ENCODE assay signal across 8 mouse cellular contexts in the genomic region with DNA sequence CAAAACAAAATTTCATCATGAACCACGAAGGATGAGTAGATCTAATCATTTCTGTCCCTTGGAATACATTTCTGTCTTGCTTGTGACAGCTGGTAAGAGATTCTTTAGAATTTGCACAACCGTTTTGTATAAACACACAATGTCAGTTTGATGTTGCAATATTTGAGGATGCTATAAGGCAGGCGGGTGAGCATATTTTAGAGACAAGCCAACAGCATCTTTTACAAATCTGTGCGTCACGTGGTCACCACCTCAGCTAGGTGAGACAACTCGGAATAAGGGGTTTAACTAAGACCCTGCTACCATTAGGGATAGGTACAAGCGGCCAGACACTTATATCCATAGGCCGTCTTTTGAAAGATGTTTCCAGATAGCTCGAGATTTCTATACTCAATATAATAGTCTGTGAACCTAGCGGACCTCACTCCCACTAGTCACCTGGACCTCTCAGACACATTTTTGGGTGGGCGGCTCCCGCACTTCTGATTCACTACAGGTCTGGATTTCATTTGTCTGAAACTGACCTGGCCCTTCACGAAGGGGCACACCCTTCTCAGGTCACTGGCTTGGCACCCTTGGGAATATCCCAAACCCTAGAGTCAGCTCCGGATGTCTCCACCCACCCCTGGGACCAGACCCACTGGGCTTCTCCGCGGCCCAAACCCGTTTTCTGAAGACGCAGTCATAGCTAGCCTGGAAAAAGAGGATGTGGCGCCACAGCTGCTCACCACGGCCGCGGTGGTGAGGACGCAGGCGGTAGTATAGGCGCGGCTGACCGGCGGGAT. TPM values are rescaled to one million over a fixed set of nuclear protein-coding genes. Genes with fewer than 3 reads are reported as not detected.
DNase-seq lines count a peak whose midpoint lies in the region; ATAC-seq and TF ChIP-seq lines count a peak whose summit lies in the region.

No protein-coding gene starts in this region.

- H3K4me2 ChIP-seq in limb, embryonic 14.5 days (replicated peaks; ENCODE audit: low read depth, low read length, severe bottlenecking), result peak overlapping the region; percentile 82

- peak overlapping the region; percentile 95 for H3K4me3 ChIP-seq in heart, embryonic 10.5 days
- H3K4me3 ChIP-seq in thymus, adult 2 months (ENCODE audit: control insufficient read depth, insufficient read depth, low read length), result peak overlapping the region; percentile 82
- H3K4me3 ChIP-seq in limb, embryonic 14.5 days (replicated peaks; ENCODE audit: low read length), result peak overlapping the region; percentile 91

- peaks cover 21% of the 10 kb centered on the region for H3K36me3 ChIP-seq in heart, embryonic 10.5 days
- H3K36me3 ChIP-seq in thymus, adult 2 months (ENCODE audit: control insufficient read depth, insufficient read depth, low read length), result no peaks in the 10 kb centered on the region
- peaks cover 22% of the 10 kb centered on the region for H3K36me3 ChIP-seq in limb, embryonic 14.5 days (ENCODE audit: control insufficient read depth, insufficient read depth, low read length)

- ATAC-seq in limb, embryonic 14.5 days (ENCODE audit: low FRiP score, low read depth), result peak; percentile 7

- DNase-seq in heart, embryonic 10.5 days (ENCODE audit: low spot score), result no peak
- DNase-seq in heart, adult 8-10 months (ENCODE audit: low spot score), result no peak
- no peak for DNase-seq in thymus, adult 2 months
- no peak for DNase-seq in thymus, postnatal 36 days
- DNase-seq in limb, embryonic 14.5 days (ENCODE audit: low spot score), result peak; percentile 3
- DNase-seq in adrenal gland, postnatal 36 days, result no peak
- DNase-seq in right cerebral cortex, postnatal 14 days, result no peak
- no peak for DNase-seq in urinary bladder, postnatal 36 days (ENCODE audit: low spot score in 2 of 2)

- H3K27me3 ChIP-seq in heart, embryonic 10.5 days (ENCODE audit: insufficient read depth, poor library complexity, severe bottlenecking), result no peaks in the 10 kb centered on the region
- H3K27me3 ChIP-seq in thymus, adult 2 months (ENCODE audit: control insufficient read depth, insufficient read depth, low read length), result no peaks in the 10 kb centered on the region
- H3K27me3 ChIP-seq in limb, embryonic 14.5 days (ENCODE audit: control insufficient read depth, insufficient read depth, low read length), result no peaks in the 10 kb centered on the region

- no peak for TF ChIP-seq CTCF in thymus, adult 2 months (IDR thresholded peaks at IDR 0.05; ENCODE audit: borderline replicate concordance, control insufficient read depth, extremely low read depth, insufficient read depth, low read length, poor library complexity)

- no peak for TF ChIP-seq POLR2A in thymus, adult 2 months (IDR thresholded peaks at IDR 0.05; ENCODE audit: control insufficient read depth, extremely low read depth, insufficient read depth, low read length, poor library complexity)
- no peak for TF ChIP-seq POLR2A in limb, embryonic 14.5 days (IDR thresholded peaks at IDR 0.05; ENCODE audit: borderline replicate concordance, extremely low read depth, insufficient read depth, insufficient read length)

- H3K9ac ChIP-seq in limb, embryonic 14.5 days (ENCODE audit: low read depth, low read length, severe bottlenecking), result peak overlapping the region; percentile 85

- peak overlapping the region; percentile 97 for H3K27ac ChIP-seq in heart, embryonic 10.5 days
- H3K27ac ChIP-seq in thymus, adult 2 months (ENCODE audit: control insufficient read depth, insufficient read depth, low read length), result peak overlapping the region; percentile 29; the same call in 1 of the 2 replicates
- H3K27ac ChIP-seq in limb, embryonic 14.5 days (replicated peaks; ENCODE audit: low read depth, low read length), result peak overlapping the region; percentile 58

- H3K9me3 ChIP-seq in heart, embryonic 10.5 days, result no peaks in the 10 kb centered on the region
- no peaks in the 10 kb centered on the region for H3K9me3 ChIP-seq in limb, embryonic 14.5 days (ENCODE audit: control insufficient read depth, low read length)

- peaks cover 21% of the 10 kb centered on the region for H3K4me1 ChIP-seq in heart, embryonic 10.5 days
- peaks cover 3% of the 10 kb centered on the region; the same call in 1 of the 2 replicates for H3K4me1 ChIP-seq in thymus, adult 2 months (replicated peaks; ENCODE audit: control insufficient read depth, insufficient read depth, low read length)
- peaks cover 20% of the 10 kb centered on the region for H3K4me1 ChIP-seq in limb, embryonic 14.5 days (ENCODE audit: control insufficient read depth, insufficient read depth, low read length)

- WGBS in heart, embryonic 10.5 days, result 5% methylated on average over 28 of the region's 28 CpGs
- WGBS in thymus, adult 2 months, result 8% methylated on average over 28 of the region's 28 CpGs
- WGBS in limb, embryonic 14.5 days, result 7% methylated on average over 28 of the region's 28 CpGs

RNA-seq across cellular contexts. Expression of gene Mis12, which starts 0.8 kb away (rescaled TPM):
- 32.9 and 45.5 TPM in 2 replicates for polyA plus RNA-seq in heart, embryonic 10.5 days (2016; fragmentation: Nextera tagmentation; extraction: Ambion mirVana)
- total RNA-seq in heart, adult 8-10 months (2022), result 1 to 10 TPM; 5.6 to 9.2 (median 6.9) TPM
- polyA plus RNA-seq in thymus, adult 2 months (2012; rRNA removed), result 8.6 and 10.0 TPM in 2 replicates
- polyA plus RNA-seq in limb, embryonic 14.5 days (2012; rRNA removed), result 15.2 and 23.1 TPM in 2 replicates
- polyA plus RNA-seq in limb, embryonic 14.5 days (2014; fragmentation: Nextera tagmentation; extraction: Ambion mirVana), result 30.4 and 32.5 TPM in 2 replicates
- total RNA-seq in adrenal gland, postnatal 36 days (2021), result 10 to 100 TPM; 21.8 to 26.3 TPM

RNA-seq across cellular contexts. Expression of gene Derl2, which starts 1.0 kb away (rescaled TPM):
- 35.1 and 41.1 TPM in 2 replicates for polyA plus RNA-seq in heart, embryonic 10.5 days (2016; fragmentation: Nextera tagmentation; extraction: Ambion mirVana)
- 10 to 100 TPM; 30.2 to 42.5 (median 34.6) TPM for total RNA-seq in heart, adult 8-10 months (2022)
- 12.5 and 14.1 TPM in 2 replicates for polyA plus RNA-seq in thymus, adult 2 months (2012; rRNA removed)
- polyA plus RNA-seq in limb, embryonic 14.5 days (2012; rRNA removed), result 26.9 and 31.4 TPM in 2 replicates
- 39.4 and 41.1 TPM in 2 replicates for polyA plus RNA-seq in limb, embryonic 14.5 days (2014; fragmentation: Nextera tagmentation; extraction: Ambion mirVana)
- 10 to 100 TPM; 71.1 to 92.2 TPM for total RNA-seq in adrenal gland, postnatal 36 days (2021)

RNA-seq across cellular contexts. Expression of gene Dhx33, which starts 14.4 kb away (rescaled TPM):
- 21.0 and 23.3 TPM in 2 replicates for polyA plus RNA-seq in heart, embryonic 10.5 days (2016; fragmentation: Nextera tagmentation; extraction: Ambion mirVana)
- total RNA-seq in heart, adult 8-10 months (2022), result 10 to 100 TPM in 3 of 4 experiments, 1 to 10 TPM in 1; 9.5 to 11.8 (median 10.6) TPM
- 26.4 and 28.4 TPM in 2 replicates for polyA plus RNA-seq in thymus, adult 2 months (2012; rRNA removed)
- 33.2 and 46.5 TPM in 2 replicates for polyA plus RNA-seq in limb, embryonic 14.5 days (2012; rRNA removed)
- polyA plus RNA-seq in limb, embryonic 14.5 days (2014; fragmentation: Nextera tagmentation; extraction: Ambion mirVana), result 18.6 and 24.8 TPM in 2 replicates
- total RNA-seq in adrenal gland, postnatal 36 days (2021), result 10 to 100 TPM; 28.4 to 31.4 TPM

RNA-seq across cellular contexts. Expression of gene 6330403K07Rik, which starts 14.7 kb away (rescaled TPM):
- polyA plus RNA-seq in heart, embryonic 10.5 days (2016; fragmentation: Nextera tagmentation; extraction: Ambion mirVana), result 30.8 and 73.4 TPM in 2 replicates
- 1 to 10 TPM in 1 of 4 experiments, under 1 TPM in 3; 0.41 to 1.2 (median 0.57) TPM for total RNA-seq in heart, adult 8-10 months (2022)
- 0.84 and 1.2 TPM in 2 replicates for polyA plus RNA-seq in thymus, adult 2 months (2012; rRNA removed)
- polyA plus RNA-seq in limb, embryonic 14.5 days (2012; rRNA removed), result 165 and 186 TPM in 2 replicates
- 84.5 and 97.9 TPM in 2 replicates for polyA plus RNA-seq in limb, embryonic 14.5 days (2014; fragmentation: Nextera tagmentation; extraction: Ambion mirVana)
- total RNA-seq in adrenal gland, postnatal 36 days (2021), result 1 to 10 TPM; 7.3 to 7.4 TPM

RNA-seq across cellular contexts. Expression of gene C1qbp, which starts 35.8 kb away (rescaled TPM):
- polyA plus RNA-seq in heart, embryonic 10.5 days (2016; fragmentation: Nextera tagmentation; extraction: Ambion mirVana), result 359 and 388 TPM in 2 replicates
- 100 to 1,000 TPM; 205 to 232 (median 222) TPM for total RNA-seq in heart, adult 8-10 months (2022)
- 132 and 253 TPM in 2 replicates for polyA plus RNA-seq in thymus, adult 2 months (2012; rRNA removed)
- 149 and 173 TPM in 2 replicates for polyA plus RNA-seq in limb, embryonic 14.5 days (2012; rRNA removed)
- 214 and 221 TPM in 2 replicates for polyA plus RNA-seq in limb, embryonic 14.5 days (2014; fragmentation: Nextera tagmentation; extraction: Ambion mirVana)
- 100 to 1,000 TPM; 231 to 240 TPM for total RNA-seq in adrenal gland, postnatal 36 days (2021)

Comparison
In these comparisons a context has a peak if more than half of its experiments do, and no peak if none do; other contexts are left out.
1. H3K27ac ChIP-seq: peak in every context shown above with its lines; median percentile 97 in heart, embryonic 10.5 days; 58 in limb, embryonic 14.5 days; 29 in thymus, adult 2 months.